Comparison of ENCODE assay signal across 11 mouse cellular contexts in genomic region chr6:135048509-135048908, GRCm38 (mm10).
"Had no signal": no experiment of that assay in that cellular context is flagged by ENCODE, and none has a peak within 500 bp of the region (broad histone marks: within the 10 kb centered on the region; RNA-seq: fewer than 3 reads in every experiment).

No protein-coding gene starts in this region.

- H3K4me3 ChIP-seq: limb, embryonic 13.5 days; lung, embryonic 15.5 days; midbrain, embryonic 10.5 days; neural tube, embryonic 12.5 days had no signal

- H3K9ac ChIP-seq: limb, embryonic 13.5 days; liver, embryonic 14.5 days; lung, embryonic 15.5 days; neural tube, embryonic 12.5 days had no signal

- DNase-seq: kidney, adult 11 months; left cerebral cortex, postnatal 4 days; midbrain, embryonic 14.5 days; thymus, adult 2 months; thymus, postnatal 25 days had no signal

- H3K4me1 ChIP-seq: midbrain, embryonic 10.5 days had no signal

- H3K4me2 ChIP-seq: limb, embryonic 13.5 days; lung, embryonic 15.5 days; neural tube, embryonic 12.5 days had no signal

- H3K9me3 ChIP-seq: limb, embryonic 13.5 days; lung, embryonic 15.5 days; midbrain, embryonic 10.5 days; neural tube, embryonic 12.5 days had no signal

- H3K27me3 ChIP-seq: lung, embryonic 15.5 days had no signal

- H3K27ac ChIP-seq: limb, embryonic 13.5 days; liver, embryonic 14.5 days; lung, embryonic 15.5 days; midbrain, embryonic 10.5 days; neural tube, embryonic 12.5 days; stomach, postnatal 0 days had no signal

- H3K36me3 ChIP-seq: limb, embryonic 13.5 days; lung, embryonic 15.5 days; midbrain, embryonic 10.5 days; neural tube, embryonic 12.5 days had no signal
